Mouse (Mus musculus) intestine, postnatal 0 days (tissue): ENCODE data around the gene Hcn2. TPM values are rescaled to one million over a fixed set of nuclear protein-coding genes. Genes with fewer than 3 reads are reported as not detected.
A peak's percentile ranks its signal among the peaks of the same experiment; 100 is the strongest.

Experiments
- ATAC-seq: fragments of 200-750 bp; cut with Nextera tagmentation; 2 replicates; pipeline ENCODE4 v1.8.0; 2017; ENCODE audit warnings: mild to moderate bottlenecking, moderate TSS enrichment, moderate library complexity
- H3K27ac ChIP-seq: fragments of 300-500 bp; sonication (generic); 2 replicates; pipeline ENCODE4 v1.5.1; 2014; ENCODE audit warnings: mild to moderate bottlenecking, low read depth, low read length, moderate library complexity
- H3K27me3 ChIP-seq: fragments of 300-500 bp; sonication (generic); replicated peaks from 2 replicates; pipeline ENCODE4 v1.6.1; 2014; ENCODE audit warnings: low read length, mixed read lengths; ENCODE audit not compliant: control insufficient read depth, insufficient read depth
- H3K36me3 ChIP-seq: fragments of 300-500 bp; sonication (generic); 2 replicates; pipeline ENCODE4 v1.6.1; 2014; ENCODE audit warnings: mild to moderate bottlenecking, moderate library complexity; ENCODE audit not compliant: control insufficient read depth, insufficient read depth
- H3K4me1 ChIP-seq: fragments of 300-500 bp; sonication (generic); replicated peaks from 2 replicates; pipeline ENCODE4 v1.6.1; 2014; ENCODE audit warnings: antibody characterized with exemption, low read length, mixed read lengths; ENCODE audit not compliant: control insufficient read depth, insufficient read depth
- H3K4me2 ChIP-seq: fragments of 300-500 bp; sonication (generic); replicated peaks from 2 replicates; pipeline ENCODE4 v1.6.1; 2014; ENCODE audit warnings: low read depth, mild to moderate bottlenecking, moderate library complexity
- H3K4me3 ChIP-seq: fragments of 300-500 bp; sonication (generic); 2 replicates; pipeline ENCODE4 v1.5.1; 2014; ENCODE audit warnings: low read depth, low read length
- H3K9ac ChIP-seq: fragments of 300-500 bp; sonication (generic); 2 replicates; pipeline ENCODE4 v1.6.1; 2014; ENCODE audit warnings: mild to moderate bottlenecking, low read depth, low read length
- H3K9me3 ChIP-seq: fragments of 300-500 bp; sonication (generic); 2 replicates; pipeline ENCODE4 v1.6.1; 2016; ENCODE audit warnings: mixed run types; ENCODE audit not compliant: control insufficient read depth
- CTCF ChIP-seq: sonication (generic); IDR thresholded peaks from 2 replicates; pipeline ENCODE4 v1.5.1; 2016; ENCODE audit warnings: low read depth, mild to moderate bottlenecking, control low read depth, antibody characterized with exemption, moderate library complexity
- WGBS: fragments of 180-500 bp; shearing (Covaris S2); extraction: QIAGEN DNeasy Blood & Tissue Kit; methylation state at CpG from one replicate; pipeline ENCODE4 v1.1.7; 2014; 5-methylcytosine and 5-hydroxymethylcytosine counted together
- polyA plus RNA-seq: library from polyadenylated mRNA; unstranded; fragments of >200 nt; fragmentation: Nextera tagmentation; extraction: Ambion mirVana; gene quantifications from 2 replicates; pipeline ENCODE4 v1.2.1, GENCODE M21; 2015

The Hcn2 gene
- polyA plus RNA-seq, 1 experiment from 2014 or later: 0.38 TPM

DNA sequence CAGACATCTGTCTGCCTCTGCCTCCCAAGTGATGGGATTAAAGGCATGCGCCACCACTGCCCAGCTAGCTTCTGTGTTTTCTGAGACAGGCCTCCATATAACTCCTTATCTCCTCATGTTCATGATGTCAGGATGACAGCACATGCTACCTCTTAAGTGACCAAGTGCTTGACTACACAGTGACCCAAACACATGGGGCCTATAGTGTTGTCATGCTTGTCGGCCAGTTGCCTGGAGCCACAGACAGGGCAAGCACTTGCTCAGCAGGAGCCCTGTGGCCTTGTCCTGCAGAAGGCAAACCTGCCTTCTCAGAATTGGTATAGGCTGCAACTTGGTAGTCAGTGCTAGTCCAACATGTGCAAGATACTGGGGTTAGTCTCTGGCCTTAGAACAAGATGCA, 30.2 kb upstream of the Hcn2 start:
- H3K36me3 ChIP-seq: peaks cover 50% of the 10 kb centered on the region

DNA sequence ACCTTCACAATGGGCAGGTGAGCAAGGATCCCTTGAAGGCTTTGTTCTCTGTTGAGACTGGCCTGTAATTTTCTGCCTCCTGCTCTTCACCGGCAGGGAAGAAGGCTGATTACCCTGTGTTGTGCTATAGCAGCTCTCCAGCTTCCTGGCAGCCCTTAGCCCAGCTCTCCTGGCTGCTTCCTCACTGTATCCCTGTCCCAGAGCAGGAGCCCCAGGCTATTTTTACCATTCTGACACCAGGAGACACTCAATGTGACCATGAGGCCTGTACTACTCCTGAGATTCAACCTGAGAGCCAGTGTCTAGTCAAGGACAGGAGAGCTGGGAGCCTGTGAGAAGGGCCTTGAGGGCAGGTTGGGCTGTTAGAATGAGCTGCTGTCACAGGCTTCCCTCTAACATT, 29.7 kb upstream of the Hcn2 start:
- no peaks in the 10 kb centered on the region for H3K9me3 ChIP-seq
- H3K4me3 ChIP-seq: no peak overlapping the region
- H3K4me1 ChIP-seq: no peaks in the 10 kb centered on the region; the same call in 1 of the 2 replicates
- H3K9ac ChIP-seq: no peak overlapping the region
- no peak overlapping the region for H3K27ac ChIP-seq
- WGBS: 100% methylated on average over 1 of the region's 1 CpGs
- H3K27me3 ChIP-seq: no peaks in the 10 kb centered on the region
- H3K4me2 ChIP-seq: no peak overlapping the region
- H3K36me3 ChIP-seq: peaks cover 50% of the 10 kb centered on the region
- ATAC-seq: no peak
- TF ChIP-seq CTCF: no peak

More for the DNA sequence above, 30.2 kb upstream of the Hcn2 start:
- no peak for TF ChIP-seq CTCF
- Histone ChIP-seq H3K27ac (no peak overlapping the region), H3K4me3 (no peak overlapping the region), H3K27me3 (no peaks in the 10 kb centered on the region), H3K4me2 (no peak overlapping the region), H3K9ac (no peak overlapping the region), H3K4me1 (no peaks in the 10 kb centered on the region; the same call in 1 of the 2 replicates), H3K9me3 (no peaks in the 10 kb centered on the region)
- WGBS: 87% methylated on average over 2 of the region's 2 CpGs
- ATAC-seq: no peak

DNA sequence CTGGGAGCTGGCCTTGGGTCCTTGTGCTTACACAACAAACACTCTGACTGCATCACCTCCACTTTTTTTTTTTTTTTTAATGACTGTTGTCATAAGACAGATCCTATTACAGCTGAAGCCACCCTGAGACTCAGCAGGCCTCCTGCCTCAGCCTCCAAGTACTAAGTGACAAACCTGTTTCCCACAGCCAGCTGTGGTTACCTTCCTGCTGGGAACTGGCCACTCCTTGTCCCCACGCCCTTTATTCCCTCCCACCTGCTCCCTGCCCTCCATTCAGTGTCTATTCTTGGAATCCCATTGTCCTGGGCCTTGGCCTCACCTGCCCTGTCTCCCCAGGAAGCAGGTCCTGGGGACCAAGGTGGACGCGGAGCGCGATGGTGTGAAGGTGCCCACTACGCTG, 28.9 kb upstream of the Hcn2 start:
- no peak overlapping the region for H3K9ac ChIP-seq
- H3K27ac ChIP-seq: no peak overlapping the region
- no peaks in the 10 kb centered on the region for H3K27me3 ChIP-seq
- no peaks in the 10 kb centered on the region for H3K9me3 ChIP-seq
- no peak overlapping the region for H3K4me3 ChIP-seq
- peaks cover 50% of the 10 kb centered on the region for H3K36me3 ChIP-seq
- H3K4me1 ChIP-seq: no peaks in the 10 kb centered on the region; the same call in 1 of the 2 replicates
- 90% methylated on average over 6 of the region's 6 CpGs for WGBS
- no peak for ATAC-seq
- TF ChIP-seq CTCF: no peak
- H3K4me2 ChIP-seq: no peak overlapping the region

DNA sequence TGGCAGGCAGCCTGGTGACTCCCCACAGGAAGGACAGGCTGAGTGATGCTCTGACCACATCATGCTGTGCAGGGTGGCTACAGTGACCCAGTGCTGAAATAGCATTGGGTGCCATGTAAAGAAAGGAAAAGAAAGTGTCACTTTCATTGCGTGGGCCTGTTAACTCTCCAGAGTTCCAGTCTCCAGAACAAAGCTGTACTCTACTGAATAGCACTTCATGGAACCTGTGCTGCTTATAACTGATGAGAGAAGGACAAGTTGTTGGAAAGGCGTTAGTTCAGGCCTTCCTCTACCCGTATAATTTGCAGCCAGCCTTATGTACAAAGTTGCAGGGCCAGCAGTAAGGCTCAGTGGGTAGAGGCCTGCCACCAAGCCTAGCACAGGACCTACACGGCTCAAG, 27.7 kb upstream of the Hcn2 start, which contains the start of gene Gzmm:
TSS of gene Gzmm (plus strand) at position 301 of the 400 bp plus-strand sequence.
- Histone ChIP-seq H3K4me1 (no peaks in the 10 kb centered on the region), H3K27ac (no peak within 1 kb of the TSS), H3K27me3 (no peaks in the 10 kb centered on the region), H3K4me2 (no peak within 1 kb of the TSS), H3K9ac (no peak within 1 kb of the TSS), H3K4me3 (no peak within 1 kb of the TSS), H3K9me3 (no peaks in the 10 kb centered on the region), H3K36me3 (peaks cover 50% of the 10 kb centered on the region)
- no peak for ATAC-seq
- WGBS: 70% methylated on average over 4 of the region's 4 CpGs
- TF ChIP-seq CTCF: no peak

DNA sequence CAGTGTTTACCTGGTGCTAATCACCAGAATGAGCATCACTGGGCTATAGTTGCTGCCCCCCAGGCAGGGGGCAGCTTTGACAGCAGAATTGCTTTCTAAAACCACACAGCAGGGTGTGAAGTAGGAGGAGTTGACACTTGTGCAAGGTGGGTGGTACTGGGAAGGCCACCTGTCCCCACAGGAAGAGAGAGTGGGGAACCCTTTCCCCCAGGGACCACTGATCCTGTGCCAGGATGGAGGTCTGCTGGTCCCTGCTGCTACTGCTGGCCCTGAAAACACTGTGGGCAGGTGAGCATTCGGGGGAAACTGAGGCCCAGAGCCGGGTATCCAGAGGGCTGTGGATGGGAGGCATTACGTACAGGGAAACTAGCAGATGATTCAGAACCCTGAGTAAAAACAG, 27.3 kb upstream of the Hcn2 start:
- H3K27ac ChIP-seq: no peak overlapping the region
- H3K4me1 ChIP-seq: no peaks in the 10 kb centered on the region
- H3K4me3 ChIP-seq: no peak overlapping the region
- no peaks in the 10 kb centered on the region for H3K27me3 ChIP-seq
- no peak for TF ChIP-seq CTCF
- 92% methylated on average over 3 of the region's 3 CpGs for WGBS
- H3K4me2 ChIP-seq: no peak overlapping the region
- H3K9ac ChIP-seq: no peak overlapping the region
- no peak for ATAC-seq
- no peaks in the 10 kb centered on the region for H3K9me3 ChIP-seq
- H3K36me3 ChIP-seq: peaks cover 50% of the 10 kb centered on the region

DNA sequence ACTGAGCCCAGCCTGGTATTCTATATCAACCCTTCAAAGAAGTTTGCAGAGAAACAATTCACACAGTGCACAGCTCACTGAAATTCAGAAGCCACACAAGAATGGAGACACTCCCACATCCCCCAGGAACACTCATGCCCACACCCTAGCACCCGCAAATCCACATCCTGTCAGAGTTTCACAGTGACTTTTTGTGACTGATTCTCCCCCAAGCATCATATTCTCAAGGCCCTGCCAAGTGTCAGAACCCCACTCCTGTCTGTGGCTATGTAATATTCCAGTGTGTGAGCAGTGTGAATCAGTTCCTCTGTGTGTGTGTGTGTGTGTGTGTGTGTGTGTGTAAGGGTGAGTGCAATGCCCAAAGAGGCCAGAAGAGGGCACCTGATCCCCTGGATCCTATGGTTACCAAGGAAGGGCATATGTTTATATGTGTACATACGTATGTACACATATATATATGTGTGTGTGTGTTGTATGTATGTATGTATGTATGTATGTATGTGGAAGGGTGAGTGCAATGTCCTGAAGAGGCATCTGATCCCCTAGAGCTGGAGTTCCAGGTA, 24.4 kb upstream of the Hcn2 start:
- H3K36me3 ChIP-seq: peaks cover 21% of the 10 kb centered on the region
- no peak overlapping the region for H3K27ac ChIP-seq
- no peak overlapping the region for H3K4me2 ChIP-seq
- H3K4me3 ChIP-seq: no peak overlapping the region
- H3K9me3 ChIP-seq: no peaks in the 10 kb centered on the region
- 96% methylated on average over 2 of the region's 2 CpGs for WGBS
- H3K4me1 ChIP-seq: peaks cover 8% of the 10 kb centered on the region
- no peak for ATAC-seq
- no peak overlapping the region for H3K9ac ChIP-seq
- peak; percentile 48 for TF ChIP-seq CTCF
- H3K27me3 ChIP-seq: no peaks in the 10 kb centered on the region
